Mouse (Mus musculus) macrophage (primary cell): ENCODE measurements around the gene Glod4. TPM values are rescaled to one million over a fixed set of nuclear protein-coding genes. Genes with fewer than 3 reads are reported as not detected.

ENCODE experiments used
- H3K27ac ChIP-seq: fragments of 350-480 bp; formaldehyde crosslinking; 2 replicates; pipeline ENCODE4 v1.9.0; 2021
- H3K36me3 ChIP-seq: fragments of 350-480 bp; formaldehyde crosslinking; 2 replicates; pipeline ENCODE4 v1.9.0; 2021; ENCODE audit errors: inconsistent target
- H3K4me3 ChIP-seq: fragments of 350-480 bp; formaldehyde crosslinking; 2 replicates; pipeline ENCODE4 v1.9.0; 2021; ENCODE audit errors: inconsistent target
- H3K79me2 ChIP-seq: fragments of 350-480 bp; formaldehyde crosslinking; 2 replicates; pipeline ENCODE4 v1.9.0; 2021; ENCODE audit errors: inconsistent target
- WGBS: methylation state at CpG from one replicate; pipeline ENCODE4 v1.1.7; 2026; ENCODE audit warnings: inconsistent platforms; ENCODE audit not compliant: missing documents; 5-methylcytosine and 5-hydroxymethylcytosine counted together
- polyA plus RNA-seq: library from polyadenylated mRNA; stranded (reverse); fragments of 250-400 nt; gene quantifications from 3 replicates; pipeline ENCODE4 v1.2.4, GENCODE M21; 2018; ENCODE audit warnings: inconsistent platforms
- total RNA-seq, 78 experiments: library from RNA; depleted of rRNA; stranded (reverse); fragments of 250-400 nt; gene quantifications; 1 replicate in 9 of 78; 2 replicates in 24 of 78; 3 replicates in 43 of 78; 4 replicates in 2 of 78; pipeline ENCODE4 v1.2.4; 2018; ENCODE audit warnings: inconsistent platforms in 56 of 78

Gene Glod4
- total RNA-seq (2018; cell fraction: chromatin; rRNA removed): 10 to 100 TPM in 16 of 26 experiments, 1 to 10 TPM in 10; 2.9 to 26.9 (median 12.6) TPM
- 10 to 100 TPM; 27.9 to 51.3 (median 38.2) TPM for total RNA-seq (2018; cell fraction: cytosol; rRNA removed)
- 10 to 100 TPM in 21 of 26 experiments, 1 to 10 TPM in 5; 5.9 to 27.3 (median 13.1) TPM for total RNA-seq (2018; cell fraction: nucleus; rRNA removed)
- polyA plus RNA-seq: 50.3 to 72.9 TPM (median 66.8 TPM) in 3 replicates

GRCm38 (mm10) chr11:76242901-76243810 lies at the start of gene Glod4, which contains the start of gene Mrm3:
Gene Glod4, minus strand, starts transcription at chr11:76243725.
Gene Mrm3, plus strand, starts transcription at chr11:76243715.
- peak within 1 kb of the TSS; percentile 81 for H3K4me3 ChIP-seq
- peaks cover 18% of the 10 kb centered on the region; the same call in 1 of the 2 replicates for H3K79me2 ChIP-seq
- 1% methylated on average over 58 of the region's 61 CpGs for WGBS
- peaks cover 19% of the 10 kb centered on the region for H3K36me3 ChIP-seq
- H3K27ac ChIP-seq: peak within 1 kb of the TSS; percentile 5; the same call in 1 of the 2 replicates

GRCm38 (mm10) chr11:76292831-76293230 lies 49.3 kb upstream of the Glod4 start:
- WGBS: 93% methylated on average over 6 of the region's 6 CpGs
- Histone ChIP-seq H3K4me3 (no peak overlapping the region), H3K36me3 (no peaks in the 10 kb centered on the region), H3K27ac (no peak overlapping the region), H3K79me2 (no peaks in the 10 kb centered on the region)

GRCm38 (mm10) chr11:76292398-76292797 lies 48.9 kb upstream of the Glod4 start:
- H3K27ac ChIP-seq: no peak overlapping the region
- WGBS: 77% methylated on average over 15 of the region's 15 CpGs

GRCm38 (mm10) chr11:76291960-76292359 lies 48.4 kb upstream of the Glod4 start:
- H3K27ac ChIP-seq: no peak overlapping the region
- WGBS: 96% methylated on average over 4 of the region's 4 CpGs
- no peak overlapping the region for H3K4me3 ChIP-seq

More at GRCm38 (mm10) chr11:76292398-76292797, 48.9 kb upstream of the Glod4 start:
- H3K4me3 ChIP-seq: no peak overlapping the region
- H3K36me3 ChIP-seq: no peaks in the 10 kb centered on the region
- no peaks in the 10 kb centered on the region for H3K79me2 ChIP-seq

DNA sequence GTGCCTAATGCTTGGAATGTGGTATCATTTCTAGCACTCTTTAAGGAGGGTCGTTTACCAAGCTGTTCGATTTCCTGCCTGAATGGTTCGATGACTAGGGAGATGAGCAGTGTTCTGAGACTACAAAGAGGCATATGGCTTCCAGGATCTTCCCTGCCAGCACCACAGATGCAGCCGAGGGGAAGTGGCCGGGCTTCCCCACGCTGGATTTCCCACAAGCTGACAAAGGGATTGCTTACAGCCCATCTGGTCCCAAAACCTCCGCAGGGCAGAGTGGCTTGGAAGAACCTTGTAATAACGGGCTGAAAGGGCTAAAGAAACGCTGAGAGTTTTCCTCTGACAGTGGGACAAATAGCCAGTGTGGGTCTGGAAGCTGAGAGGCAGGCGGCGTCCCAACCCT lies 46.8 kb upstream of the Glod4 start:
- H3K27ac ChIP-seq: no peak overlapping the region
- no peak overlapping the region for H3K4me3 ChIP-seq
- H3K79me2 ChIP-seq: no peaks in the 10 kb centered on the region
- H3K36me3 ChIP-seq: no peaks in the 10 kb centered on the region
- 73% methylated on average over 11 of the region's 11 CpGs for WGBS

More at GRCm38 (mm10) chr11:76291960-76292359, 48.4 kb upstream of the Glod4 start:
- no peaks in the 10 kb centered on the region for H3K36me3 ChIP-seq
- H3K79me2 ChIP-seq: no peaks in the 10 kb centered on the region

DNA sequence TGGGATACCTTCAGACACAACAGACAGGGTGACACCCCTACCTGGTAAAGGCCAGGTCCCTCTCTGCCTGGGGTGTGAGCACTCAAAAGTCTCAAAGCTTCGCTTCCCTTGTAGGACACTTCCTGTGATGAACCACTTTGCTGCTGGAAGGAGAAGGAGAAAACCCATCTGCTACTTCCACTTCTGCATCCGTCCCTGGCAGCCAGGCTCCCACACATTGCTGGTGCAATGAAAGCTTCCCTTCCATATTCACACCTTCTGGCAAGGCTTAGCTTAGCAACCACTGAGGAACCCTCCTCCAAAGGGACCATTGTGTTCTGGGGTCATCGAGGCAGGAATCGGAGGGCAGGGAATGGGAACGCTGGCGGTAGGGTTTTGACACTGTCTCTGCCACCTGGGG lies 45.1 kb upstream of the Glod4 start:
- Histone ChIP-seq H3K4me3 (no peak overlapping the region), H3K36me3 (no peaks in the 10 kb centered on the region), H3K27ac (no peak overlapping the region), H3K79me2 (no peaks in the 10 kb centered on the region)
- 58% methylated on average over 6 of the region's 6 CpGs for WGBS

DNA sequence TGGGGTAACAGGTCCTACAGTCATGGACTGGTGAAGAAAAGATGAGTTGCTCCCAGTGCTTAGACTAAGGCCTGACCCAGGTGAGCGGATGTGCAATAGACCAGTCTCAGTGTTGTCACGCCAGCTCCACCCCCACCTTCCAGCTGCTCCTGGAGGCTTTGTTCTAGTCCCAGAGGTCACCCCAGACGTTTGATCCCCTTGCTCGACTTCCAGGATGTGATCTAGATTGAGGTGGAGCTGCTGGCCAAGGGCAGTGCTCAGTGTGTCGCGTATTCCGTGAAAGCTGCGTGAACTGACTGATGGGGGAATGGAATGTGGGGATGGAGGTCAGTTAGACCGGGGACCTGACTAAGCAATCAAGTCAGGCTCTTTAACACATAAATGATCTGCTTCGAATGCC lies 43.8 kb upstream of the Glod4 start:
- Histone ChIP-seq H3K4me3 (no peak overlapping the region), H3K27ac (no peak overlapping the region), H3K36me3 (no peaks in the 10 kb centered on the region), H3K79me2 (no peaks in the 10 kb centered on the region)
- WGBS: 92% methylated on average over 10 of the region's 10 CpGs

DNA sequence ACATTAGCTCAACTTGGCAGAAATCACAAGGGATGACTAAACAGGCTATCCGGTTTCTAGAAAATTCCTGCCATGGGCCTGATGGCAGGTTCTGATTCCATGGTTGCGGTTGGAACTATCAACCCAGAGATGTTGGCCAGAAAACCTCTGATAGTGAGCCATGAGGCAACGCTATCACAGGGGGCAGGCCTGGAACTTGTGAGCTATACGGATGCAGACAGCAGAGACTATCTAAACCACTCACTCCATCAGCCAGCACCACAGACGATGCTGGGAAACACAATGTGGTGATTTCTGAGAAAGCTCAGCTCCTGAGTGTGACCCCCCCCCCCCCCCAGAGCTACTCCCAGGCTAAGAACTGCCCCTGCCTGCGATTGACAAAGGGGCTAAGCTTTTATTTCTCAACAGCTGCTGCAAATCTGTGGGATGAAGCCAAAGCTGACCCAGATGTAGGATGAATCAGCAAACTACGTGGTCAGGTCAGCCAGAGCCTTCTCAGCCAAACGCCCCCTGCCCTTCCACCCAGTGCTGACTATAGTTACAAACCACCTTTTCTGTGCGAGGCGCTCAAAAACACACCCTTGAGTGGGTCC lies 43.1 kb upstream of the Glod4 start:
- H3K27ac ChIP-seq: no peak overlapping the region
- 78% methylated on average over 10 of the region's 10 CpGs for WGBS
- no peak overlapping the region for H3K4me3 ChIP-seq
- no peaks in the 10 kb centered on the region for H3K79me2 ChIP-seq
- H3K36me3 ChIP-seq: no peaks in the 10 kb centered on the region

DNA sequence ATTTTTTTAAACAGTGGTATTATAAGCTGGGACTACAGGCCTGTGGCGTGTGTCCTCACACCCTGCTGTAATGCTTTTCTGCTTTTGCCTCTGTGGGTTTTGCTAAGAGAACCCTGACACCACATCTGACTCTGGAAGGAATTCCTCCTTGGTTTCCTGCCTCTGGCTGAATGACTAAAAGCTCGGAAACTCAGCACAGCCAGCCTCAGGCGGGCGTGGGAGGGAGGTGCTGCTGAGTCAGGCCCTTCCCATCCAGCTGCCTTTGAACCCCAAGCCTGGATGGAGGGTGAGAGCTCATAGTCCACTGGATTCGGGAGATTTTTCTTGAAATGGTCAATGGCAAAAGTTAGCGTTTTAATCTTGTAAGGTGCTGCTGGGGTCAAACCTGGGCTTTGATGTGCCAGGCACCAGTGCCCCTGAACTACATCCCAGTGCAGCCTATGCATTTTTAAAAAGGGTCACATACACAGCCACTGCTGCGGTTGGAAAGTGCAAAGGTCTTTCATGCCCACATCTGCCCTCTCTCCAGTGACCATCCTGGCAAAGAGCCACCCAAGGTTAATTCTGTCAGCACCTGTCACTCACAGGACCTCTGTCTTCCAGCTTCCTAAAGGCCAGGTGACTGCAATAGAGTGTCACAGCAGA lies 42.0 kb upstream of the Glod4 start:
- H3K27ac ChIP-seq: no peak overlapping the region
- H3K79me2 ChIP-seq: no peaks in the 10 kb centered on the region
- WGBS: 57% methylated on average over 7 of the region's 7 CpGs
- H3K4me3 ChIP-seq: no peak overlapping the region
- H3K36me3 ChIP-seq: no peaks in the 10 kb centered on the region

DNA sequence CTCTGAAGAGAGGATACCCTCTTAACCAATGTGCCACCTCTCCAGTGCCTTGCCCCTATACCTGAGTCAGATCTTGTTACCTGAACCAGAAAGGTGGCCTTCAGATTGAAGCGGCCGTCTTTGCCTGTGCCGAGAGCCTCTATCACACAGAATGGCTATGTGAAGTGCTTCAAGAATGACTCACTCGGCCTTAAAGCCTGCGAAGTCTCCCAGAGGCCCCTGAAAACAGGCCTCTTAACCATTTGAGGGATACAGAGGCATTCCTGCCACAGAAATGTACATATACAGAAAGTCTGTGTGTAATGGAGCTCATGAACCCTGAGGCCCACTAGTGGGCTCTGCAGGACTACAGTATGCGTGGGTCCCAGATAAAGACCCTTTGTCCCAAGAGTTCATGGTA lies 40.3 kb upstream of the Glod4 start:
- H3K4me3 ChIP-seq: no peak overlapping the region
- H3K36me3 ChIP-seq: no peaks in the 10 kb centered on the region
- 94% methylated on average over 6 of the region's 6 CpGs for WGBS
- H3K27ac ChIP-seq: no peak overlapping the region
- H3K79me2 ChIP-seq: no peaks in the 10 kb centered on the region

GRCm38 (mm10) chr11:76279971-76280370 lies 36.4 kb upstream of the Glod4 start:
- Histone ChIP-seq H3K4me3 (no peak overlapping the region), H3K27ac (no peak overlapping the region), H3K79me2 (no peaks in the 10 kb centered on the region), H3K36me3 (no peaks in the 10 kb centered on the region)
- 84% methylated on average over 2 of the region's 2 CpGs for WGBS

DNA sequence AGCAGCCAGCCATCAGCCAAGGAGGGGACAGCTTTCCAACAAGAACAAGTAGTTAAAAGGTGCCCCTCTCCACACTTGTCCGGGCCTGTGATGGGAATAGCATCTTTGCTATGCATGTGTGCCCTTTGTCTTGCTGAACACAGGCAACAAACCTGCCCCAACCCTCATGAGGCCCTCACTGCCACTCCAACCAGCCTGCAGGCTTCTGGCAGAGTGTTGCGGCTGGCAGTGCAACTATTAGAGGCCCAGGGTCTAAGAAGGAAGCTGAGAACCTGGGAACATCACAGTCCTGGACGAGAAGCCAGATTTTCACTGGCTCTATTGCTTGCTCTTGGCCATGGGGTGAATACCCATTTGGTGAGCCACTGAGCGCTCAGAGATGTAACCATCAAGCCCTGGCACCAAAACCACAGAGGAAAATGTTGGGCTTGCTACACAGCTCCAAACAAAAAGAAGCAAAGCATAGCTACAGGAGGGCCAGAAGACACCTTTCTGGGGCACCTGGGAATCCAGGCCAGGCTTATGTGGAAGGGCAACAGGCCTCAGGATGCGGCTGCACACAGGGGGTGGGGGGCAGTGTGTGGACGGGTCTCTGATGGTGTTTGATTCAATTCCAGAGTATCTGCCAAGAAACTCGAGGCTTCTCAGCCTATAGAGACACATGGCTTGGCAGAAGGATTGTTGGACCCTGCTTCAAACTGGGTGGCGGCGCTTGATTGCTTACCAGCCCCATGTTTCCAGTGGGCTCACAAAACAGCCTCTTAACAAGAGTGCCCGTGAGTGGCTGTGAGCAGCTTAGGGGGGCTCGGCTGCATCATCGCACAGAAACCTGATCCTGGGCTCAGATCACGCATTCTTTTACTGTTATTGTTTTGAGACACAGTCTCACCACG lies 35.7 kb upstream of the Glod4 start:
- no peaks in the 10 kb centered on the region for H3K79me2 ChIP-seq
- 92% methylated on average over 14 of the region's 14 CpGs for WGBS
- no peaks in the 10 kb centered on the region for H3K36me3 ChIP-seq
- no peak overlapping the region for H3K4me3 ChIP-seq
- H3K27ac ChIP-seq: no peak overlapping the region

- WGBS: 93% methylated on average over 3 of the region's 4 CpGs
- H3K36me3 ChIP-seq: no peaks in the 10 kb centered on the region
- H3K79me2 ChIP-seq: no peaks in the 10 kb centered on the region
- H3K27ac ChIP-seq: no peak overlapping the region
- no peak overlapping the region for H3K4me3 ChIP-seq
These were observed 28.9 kb upstream of the Glod4 start for GRCm38 (mm10) chr11:76272440-76272839.
